Mouse (Mus musculus) liver, embryonic 14.5 days (tissue): ENCODE results near the gene Tcap. TPM values are rescaled to one million over a fixed set of nuclear protein-coding genes. Genes with fewer than 3 reads are reported as not detected.

Experiments used
- ATAC-seq: fragments of 200-750 bp; cut with Nextera tagmentation; 2 replicates; pipeline ENCODE4 v1.8.0; 2017; ENCODE audit warnings: moderate number of reproducible peaks, mild to moderate bottlenecking, moderate library complexity; ENCODE audit not compliant: insufficient read depth
- DNase-seq, 3 experiments: peaks; one replicate each; pipeline ENCODE4 v3.0.0-alpha.2; 2012 to 2013; ENCODE audit warnings: low read depth in 3 of 3, low spot score in 3 of 3
- H3K27ac ChIP-seq: fragments of 300-500 bp; sonication (generic); 2 replicates; pipeline ENCODE4 v1.5.1; 2014; ENCODE audit warnings: moderate library complexity, mild to moderate bottlenecking, control low read depth, inconsistent platforms
- H3K27me3 ChIP-seq: fragments of 300-500 bp; sonication (generic); 2 replicates; pipeline ENCODE4 v1.6.1; 2014; ENCODE audit warnings: mild to moderate bottlenecking, low read length, moderate library complexity; ENCODE audit not compliant: control insufficient read depth, insufficient read depth
- H3K36me3 ChIP-seq: fragments of 300-500 bp; sonication (generic); replicated peaks from 2 replicates; pipeline ENCODE4 v1.6.1; 2014; ENCODE audit warnings: low read depth; ENCODE audit not compliant: control insufficient read depth, insufficient read depth
- H3K4me1 ChIP-seq, 2 experiments: fragments of 200-500 bp in 1 of 2; fragments of 300-500 bp in 1 of 2; sonication (generic) in 1 of 2; replicated peaks; 2 replicates each; pipeline ENCODE4 v1.6.1; 2012 to 2014; ENCODE audit warnings: antibody characterized with exemption in 1 of 2, inconsistent platforms in 1 of 2, low read length in 1 of 2; ENCODE audit not compliant: control insufficient read depth in 2 of 2, insufficient read depth in 2 of 2
- H3K4me2 ChIP-seq: fragments of 300-500 bp; sonication (generic); 2 replicates; pipeline ENCODE4 v1.6.1; 2014; ENCODE audit warnings: low read depth, mild to moderate bottlenecking, control low read depth, moderate library complexity
- H3K4me3 ChIP-seq, 2 experiments: fragments of 200-500 bp in 1 of 2; fragments of 300-500 bp in 1 of 2; sonication (generic) in 1 of 2; 2 replicates each; pipeline ENCODE4 v1.5.1; 2012 to 2014; ENCODE audit warnings: low read depth in 2 of 2, low read length in 2 of 2, mild to moderate bottlenecking in 2 of 2, control low read depth in 1 of 2, inconsistent platforms in 1 of 2, moderate library complexity in 1 of 2; ENCODE audit not compliant: insufficient read depth in 1 of 2
- H3K9ac ChIP-seq: fragments of 300-500 bp; sonication (generic); replicated peaks from 2 replicates; pipeline ENCODE4 v1.6.1; 2014; ENCODE audit warnings: mild to moderate bottlenecking, control low read depth, moderate library complexity
- H3K9me3 ChIP-seq: fragments of 300-500 bp; sonication (generic); 2 replicates; pipeline ENCODE4 v1.6.1; 2016; ENCODE audit warnings: low read length, mixed read lengths; ENCODE audit not compliant: control insufficient read depth
- CTCF ChIP-seq: IDR thresholded peaks from 2 replicates; pipeline ENCODE4 v1.5.1; 2016; ENCODE audit warnings: antibody characterized with exemption, low read depth, control low read depth
- EP300 ChIP-seq: IDR thresholded peaks from 2 replicates; pipeline ENCODE4 v1.6.1; 2016; ENCODE audit warnings: antibody characterized with exemption, low read depth
- WGBS: fragments of 180-500 bp; shearing (Covaris S2); extraction: QIAGEN DNeasy Blood & Tissue Kit; methylation state at CpG from one replicate; pipeline ENCODE4 v1.1.7; 2014; ENCODE audit not compliant: insufficient replicate concordance; 5-methylcytosine and 5-hydroxymethylcytosine counted together
- polyA plus RNA-seq, 2 experiments: library from polyadenylated mRNA; depleted of rRNA in 1 of 2; stranded (reverse) in 1 of 2; unstranded in 1 of 2; fragments of >200 nt; fragmentation: Nextera tagmentation in 1 of 2; extraction: Ambion mirVana in 1 of 2; gene quantifications; 2 replicates each; pipeline versions ENCODE4 v1.2.1 to v1.2.3; 2012 to 2014

Gene Tcap
- polyA plus RNA-seq, 2 experiments, result 0.03 TPM; not detected in 1

- H3K4me3 ChIP-seq, result peak overlapping the region in 1 of 2 experiments; percentile 74; a peak in 2 of 4 replicates
- no peak overlapping the region for H3K27ac ChIP-seq
- no peaks in the 10 kb centered on the region for H3K36me3 ChIP-seq
- H3K4me2 ChIP-seq, result peak overlapping the region; percentile 70
- no peaks in the 10 kb centered on the region for H3K27me3 ChIP-seq
- DNase-seq, result no peak
- 44% methylated on average over 3 of the region's 3 CpGs for WGBS
- H3K9me3 ChIP-seq, result no peaks in the 10 kb centered on the region
- ATAC-seq, result no peak
- TF ChIP-seq EP300 (no peak), CTCF (no peak)
- peak overlapping the region; percentile 67 for H3K9ac ChIP-seq
- H3K4me1 ChIP-seq, result peaks cover 7 to 12% of the 10 kb centered on the region in 2 experiments
Measured at GRCm38 (mm10) chr11:98400816-98401215, 17.2 kb downstream of the Tcap start.

DNA sequence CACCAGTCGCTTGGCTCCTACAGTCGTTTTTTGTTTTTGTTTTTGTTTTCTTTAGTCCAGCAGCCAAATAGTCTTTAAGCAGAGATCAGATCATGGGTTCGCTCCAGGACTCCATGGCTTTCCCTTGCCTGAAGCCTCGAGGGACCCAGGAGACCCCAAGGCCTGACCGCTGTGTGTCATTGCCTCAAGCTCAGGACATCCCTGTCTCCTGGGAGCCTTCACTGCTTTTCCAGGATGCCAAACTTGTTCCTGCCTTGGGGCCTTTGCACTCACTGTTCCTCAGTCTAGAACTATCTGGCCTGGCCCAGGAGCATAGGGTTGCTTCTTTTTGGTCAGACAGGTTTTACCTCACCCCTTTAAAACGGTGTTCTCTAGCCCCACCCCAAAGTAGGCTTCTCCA lies 23.0 kb downstream of the Tcap start:
- TF ChIP-seq CTCF (no peak), EP300 (no peak)
- 56% methylated on average over 6 of the region's 6 CpGs for WGBS
- Histone ChIP-seq H3K4me1 (peaks cover 0 to 6% of the 10 kb centered on the region in 2 experiments; a peak in 2 of 4 replicates), H3K4me2 (no peak overlapping the region), H3K27ac (no peak overlapping the region), H3K4me3 (no peak overlapping the region), H3K36me3 (no peaks in the 10 kb centered on the region), H3K9me3 (no peaks in the 10 kb centered on the region), H3K9ac (no peak overlapping the region), H3K27me3 (peaks cover 15% of the 10 kb centered on the region)
- ATAC-seq, result no peak
- DNase-seq, result no peak

GRCm38 (mm10) chr11:98408872-98409271 lies 25.3 kb downstream of the Tcap start:
- H3K9me3 ChIP-seq, result no peaks in the 10 kb centered on the region
- H3K4me1 ChIP-seq, result peaks cover 0 to 6% of the 10 kb centered on the region in 2 experiments; a peak in 3 of 4 replicates
- peaks cover 35% of the 10 kb centered on the region for H3K27me3 ChIP-seq
- TF ChIP-seq CTCF, result no peak
- TF ChIP-seq EP300, result no peak
- ATAC-seq (no peak), DNase-seq (no peak)
- H3K36me3 ChIP-seq, result no peaks in the 10 kb centered on the region
- H3K27ac ChIP-seq, result no peak overlapping the region
- no peak overlapping the region for H3K4me3 ChIP-seq
- no peak overlapping the region for H3K4me2 ChIP-seq
- H3K9ac ChIP-seq, result no peak overlapping the region
- 48% methylated on average over 8 of the region's 8 CpGs for WGBS

GRCm38 (mm10) chr11:98409341-98409822 lies 25.8 kb downstream of the Tcap start:
- Histone ChIP-seq H3K9ac (no peak overlapping the region), H3K9me3 (no peaks in the 10 kb centered on the region), H3K27ac (no peak overlapping the region), H3K4me1 (peaks cover 0 to 6% of the 10 kb centered on the region in 2 experiments; a peak in 3 of 4 replicates), H3K27me3 (peaks cover 40% of the 10 kb centered on the region), H3K36me3 (no peaks in the 10 kb centered on the region), H3K4me3 (no peak overlapping the region), H3K4me2 (no peak overlapping the region)
- WGBS, result 6% methylated on average over 10 of the region's 10 CpGs
- ATAC-seq (no peak), DNase-seq (no peak)
- TF ChIP-seq CTCF (no peak), EP300 (no peak)

- Histone ChIP-seq H3K27ac (no peak within 1 kb of the TSS), H3K4me1 (peaks cover 0 to 8% of the 10 kb centered on the region in 2 experiments; a peak in 3 of 4 replicates), H3K4me2 (peak within 1 kb of the TSS; percentile 45), H3K27me3 (peaks cover 45% of the 10 kb centered on the region), H3K4me3 (peak within 1 kb of the TSS; percentile 44 to 55), H3K9me3 (no peaks in the 10 kb centered on the region), H3K36me3 (no peaks in the 10 kb centered on the region), H3K9ac (peak within 1 kb of the TSS; percentile 16; the same call in 1 of the 2 replicates)
- TF ChIP-seq CTCF (no peak), EP300 (no peak)
- ATAC-seq (peak; percentile 31; the same call in 1 of the 2 replicates), DNase-seq (no peak)
- 1% methylated on average over 47 of the region's 49 CpGs for WGBS
Measured at GRCm38 (mm10) chr11:98412273-98412796, 28.7 kb downstream of the Tcap start, which contains the start of gene Erbb2. Gene Erbb2 (plus strand): TSS chr11:98412470.
